Comparison of ENCODE assay signal across 7 mouse cellular contexts in genomic region chr19:46499539-46499835, GRCm38 (mm10). TPM values are rescaled to one million over a fixed set of nuclear protein-coding genes. Genes with fewer than 3 reads are reported as not detected.
DNase-seq lines count a peak whose midpoint lies in the region; ATAC-seq and TF ChIP-seq lines count a peak whose summit lies in the region.

No protein-coding gene starts in this region.

- ATAC-seq in lung, embryonic 15.5 days (ENCODE audit: borderline replicate concordance, extremely low read depth, low FRiP score, low TSS enrichment) = no peak
- no peak for ATAC-seq in forebrain, embryonic 13.5 days
- no peak for ATAC-seq in limb, embryonic 14.5 days (ENCODE audit: low FRiP score, low read depth)
- no peak for ATAC-seq in stomach, embryonic 14.5 days (ENCODE audit: insufficient number of reproducible peaks, insufficient read depth, low FRiP score, low read depth)

- H3K4me3 ChIP-seq in lung, embryonic 15.5 days = peak overlapping the region; percentile 92
- peak overlapping the region; percentile 96; the same call in 1 of the 2 replicates for H3K4me3 ChIP-seq in forebrain, embryonic 13.5 days
- H3K4me3 ChIP-seq in limb, embryonic 14.5 days (replicated peaks; ENCODE audit: low read length) = peak overlapping the region; percentile 82
- H3K4me3 ChIP-seq in stomach, embryonic 14.5 days (ENCODE audit: low read depth, low read length) = 0 out of 2 replicates have a peak overlapping the region, but pooled peaks have one; percentile 1

- TF ChIP-seq POLR2A in limb, embryonic 14.5 days (IDR thresholded peaks at IDR 0.05; ENCODE audit: borderline replicate concordance, extremely low read depth, insufficient read depth, insufficient read length) = no peak

- 1% methylated on average over 3 of the region's 3 CpGs for WGBS in lung, embryonic 15.5 days
- WGBS in forebrain, embryonic 13.5 days = 0% methylated on average over 3 of the region's 3 CpGs
- WGBS in limb, embryonic 14.5 days = 1% methylated on average over 3 of the region's 3 CpGs
- 2% methylated on average over 3 of the region's 3 CpGs for WGBS in stomach, embryonic 14.5 days

- no peaks in the 10 kb centered on the region for H3K27me3 ChIP-seq in lung, embryonic 15.5 days
- H3K27me3 ChIP-seq in forebrain, embryonic 13.5 days = no peaks in the 10 kb centered on the region
- no peaks in the 10 kb centered on the region for H3K27me3 ChIP-seq in limb, embryonic 14.5 days (ENCODE audit: control insufficient read depth, insufficient read depth, low read length)
- no peaks in the 10 kb centered on the region for H3K27me3 ChIP-seq in stomach, embryonic 14.5 days (ENCODE audit: control insufficient read depth, insufficient read depth, low read length)

- DNase-seq in lung, postnatal 36 days = no peak
- no peak for DNase-seq in limb, embryonic 14.5 days (ENCODE audit: low spot score)
- no peak for DNase-seq in adrenal gland, adult (ENCODE audit: inconsistent age in 2 of 2, low spot score in 1 of 2)
- no peak for DNase-seq in spleen, postnatal 14 days (ENCODE audit: low spot score in 2 of 2)

- H3K4me2 ChIP-seq in lung, embryonic 15.5 days = peak overlapping the region; percentile 79
- H3K4me2 ChIP-seq in forebrain, embryonic 13.5 days = peak overlapping the region; percentile 98
- H3K4me2 ChIP-seq in limb, embryonic 14.5 days (replicated peaks; ENCODE audit: low read depth, low read length, severe bottlenecking) = peak overlapping the region; percentile 97
- peak overlapping the region; percentile 31; the same call in 1 of the 2 replicates for H3K4me2 ChIP-seq in stomach, embryonic 14.5 days (replicated peaks; ENCODE audit: low read depth, low read length)

- peak overlapping the region; percentile 87 for H3K27ac ChIP-seq in lung, embryonic 15.5 days
- peak overlapping the region; percentile 83 for H3K27ac ChIP-seq in forebrain, embryonic 13.5 days
- H3K27ac ChIP-seq in limb, embryonic 14.5 days (replicated peaks; ENCODE audit: low read depth, low read length) = peak overlapping the region; percentile 67
- no peak overlapping the region; the same call in 1 of the 2 replicates for H3K27ac ChIP-seq in stomach, embryonic 14.5 days (ENCODE audit: low read length)

- H3K9ac ChIP-seq in lung, embryonic 15.5 days = peak overlapping the region; percentile 31; the same call in 1 of the 2 replicates
- no peak overlapping the region for H3K9ac ChIP-seq in forebrain, embryonic 13.5 days
- no peak overlapping the region for H3K9ac ChIP-seq in limb, embryonic 14.5 days (ENCODE audit: low read depth, low read length, severe bottlenecking)
- no peak overlapping the region for H3K9ac ChIP-seq in stomach, embryonic 14.5 days (replicated peaks; ENCODE audit: low read depth, low read length)

- H3K36me3 ChIP-seq in lung, embryonic 15.5 days = no peaks in the 10 kb centered on the region
- no peaks in the 10 kb centered on the region for H3K36me3 ChIP-seq in forebrain, embryonic 13.5 days (ENCODE audit: poor library complexity, severe bottlenecking)
- H3K36me3 ChIP-seq in limb, embryonic 14.5 days (ENCODE audit: control insufficient read depth, insufficient read depth, low read length) = no peaks in the 10 kb centered on the region
- no peaks in the 10 kb centered on the region for H3K36me3 ChIP-seq in stomach, embryonic 14.5 days (ENCODE audit: control insufficient read depth, insufficient read depth, low read length)

- H3K4me1 ChIP-seq in lung, embryonic 15.5 days = peaks cover 8% of the 10 kb centered on the region
- H3K4me1 ChIP-seq in forebrain, embryonic 13.5 days = peaks cover 14% of the 10 kb centered on the region
- H3K4me1 ChIP-seq in limb, embryonic 14.5 days (ENCODE audit: control insufficient read depth, insufficient read depth, low read length) = peaks cover 4% of the 10 kb centered on the region
- H3K4me1 ChIP-seq in stomach, embryonic 14.5 days (ENCODE audit: control insufficient read depth, insufficient read depth, low read length) = peaks cover 3% of the 10 kb centered on the region; the same call in 1 of the 2 replicates

- no peaks in the 10 kb centered on the region for H3K9me3 ChIP-seq in lung, embryonic 15.5 days
- no peaks in the 10 kb centered on the region for H3K9me3 ChIP-seq in forebrain, embryonic 13.5 days (replicated peaks)
- H3K9me3 ChIP-seq in limb, embryonic 14.5 days (ENCODE audit: control insufficient read depth, low read length) = no peaks in the 10 kb centered on the region
- no peaks in the 10 kb centered on the region for H3K9me3 ChIP-seq in stomach, embryonic 14.5 days (ENCODE audit: control insufficient read depth, low read depth, low read length)

RNA-seq across cellular contexts. Expression of gene Trim8, which starts 2.0 kb away (rescaled TPM):
- polyA plus RNA-seq in lung, embryonic 15.5 days (2015; fragmentation: Nextera tagmentation; extraction: Ambion mirVana) = 22.2 and 27.8 TPM in 2 replicates
- 22.5 and 22.6 TPM in 2 replicates for polyA plus RNA-seq in forebrain, embryonic 13.5 days (2015; fragmentation: Nextera tagmentation; extraction: Ambion mirVana)
- polyA plus RNA-seq in limb, embryonic 14.5 days (2012; rRNA removed) = 22.7 and 32.5 TPM in 2 replicates
- polyA plus RNA-seq in limb, embryonic 14.5 days (2014; fragmentation: Nextera tagmentation; extraction: Ambion mirVana) = 21.5 and 23.1 TPM in 2 replicates
- polyA plus RNA-seq in stomach, embryonic 14.5 days (2014; fragmentation: Nextera tagmentation; extraction: Ambion mirVana) = 22.3 and 23.5 TPM in 2 replicates

Comparison
In these comparisons a context has a peak if more than half of its experiments do, and no peak if none do; other contexts are left out.
1. H3K4me2 ChIP-seq: peak in every context shown above with its lines; median percentile 98 in forebrain, embryonic 13.5 days; 97 in limb, embryonic 14.5 days; 79 in lung, embryonic 15.5 days; 31 in stomach, embryonic 14.5 days.
2. H3K4me3 ChIP-seq: peak in every context shown above with its lines; median percentile 96 in forebrain, embryonic 13.5 days; 92 in lung, embryonic 15.5 days; 82 in limb, embryonic 14.5 days; 1 in stomach, embryonic 14.5 days.